Mouse (Mus musculus) MEL (cell line): Measurements from ENCODE around the gene Emx1. TPM values are rescaled to one million over a fixed set of nuclear protein-coding genes. Genes with fewer than 3 reads are reported as not detected.

Experiments
- DNase-seq: peaks from one replicate; pipeline ENCODE4 v3.0.0; 2011; ENCODE audit warnings: low read depth, low spot score
- H3K27ac ChIP-seq: 2 replicates; pipeline ENCODE4 v1.5.1; 2012; ENCODE audit warnings: low read depth, mild to moderate bottlenecking, control low read depth, low read length, moderate library complexity; ENCODE audit not compliant: control insufficient read depth
- H3K27me3 ChIP-seq, 2 experiments: fragments of 150-350 bp in 1 of 2; sonication (generic) in 1 of 2; 2 replicates each; pipeline ENCODE4 v1.6.1; 2012; ENCODE audit warnings: low read length in 2 of 2, mild to moderate bottlenecking in 2 of 2, improper control_type of control experiment in 1 of 2, moderate library complexity in 1 of 2; ENCODE audit not compliant: insufficient read depth in 2 of 2, control insufficient read depth in 1 of 2
- H3K36me3 ChIP-seq, 2 experiments: 2 replicates each; pipeline ENCODE4 v1.6.1; 2012 to 2014; ENCODE audit warnings: low read length in 2 of 2, improper control_type of control experiment in 1 of 2, inconsistent platforms in 1 of 2, mild to moderate bottlenecking in 1 of 2; ENCODE audit not compliant: insufficient read depth in 2 of 2, control insufficient read depth in 1 of 2
- H3K4me1 ChIP-seq, 2 experiments: fragments of 150-350 bp in 1 of 2; sonication (generic) in 1 of 2; 2 replicates each; pipeline ENCODE4 v1.6.1; 2012; ENCODE audit warnings: low read length in 2 of 2, improper control_type of control experiment in 1 of 2, mild to moderate bottlenecking in 1 of 2; ENCODE audit not compliant: insufficient read depth in 2 of 2, control insufficient read depth in 1 of 2
- H3K4me3 ChIP-seq, 2 experiments: fragments of 150-350 bp in 1 of 2; sonication (generic) in 1 of 2; 2 replicates each; pipeline ENCODE4 v1.5.1; 2012; ENCODE audit warnings: low read depth in 2 of 2, low read length in 2 of 2, mild to moderate bottlenecking in 2 of 2, moderate library complexity in 2 of 2, control low read depth in 1 of 2, improper control_type of control experiment in 1 of 2; ENCODE audit not compliant: control insufficient read depth in 1 of 2, insufficient read depth in 1 of 2
- H3K79me2 ChIP-seq: 2 replicates; pipeline ENCODE4 v1.6.1; 2012; ENCODE audit warnings: mild to moderate bottlenecking, low read length, moderate library complexity; ENCODE audit not compliant: control insufficient read depth, poor library complexity, insufficient read depth
- H3K9ac ChIP-seq: 2 replicates; pipeline ENCODE4 v1.6.1; 2012; ENCODE audit warnings: low read depth, mild to moderate bottlenecking, control low read depth, low read length, moderate library complexity; ENCODE audit not compliant: control insufficient read depth, poor library complexity, severe bottlenecking
- H3K9me3 ChIP-seq: fragments of 150-350 bp; sonication (generic); replicated peaks from 2 replicates; pipeline ENCODE4 v1.6.1; 2012; ENCODE audit warnings: mild to moderate bottlenecking, low read length, improper control_type of control experiment, moderate library complexity; ENCODE audit not compliant: insufficient read depth
- BHLHE40 ChIP-seq: IDR thresholded peaks from 2 replicates; pipeline ENCODE4 v1.6.1; 2012; ENCODE audit warnings: low read depth, mild to moderate bottlenecking, inconsistent platforms, low read length, improper control_type of control experiment, borderline replicate concordance
- E2F4 ChIP-seq: IDR thresholded peaks from 2 replicates; pipeline ENCODE4 v1.6.1; 2011; ENCODE audit warnings: low read depth, low read length, improper control_type of control experiment, borderline replicate concordance
- EP300 ChIP-seq, 2 experiments: IDR thresholded peaks; 2 replicates each; pipeline ENCODE4 v1.6.1; 2011; ENCODE audit warnings: improper control_type of control experiment in 2 of 2, low read length in 2 of 2, low read depth in 1 of 2, mild to moderate bottlenecking in 1 of 2
- ETS1 ChIP-seq: IDR thresholded peaks from 2 replicates; pipeline ENCODE4 v1.6.1; 2012; ENCODE audit warnings: low read depth, mild to moderate bottlenecking, inconsistent platforms, low read length, improper control_type of control experiment, moderate library complexity
- HCFC1 ChIP-seq: IDR thresholded peaks from 2 replicates; pipeline ENCODE4 v1.6.1; 2012; ENCODE audit warnings: low read depth, mild to moderate bottlenecking, inconsistent platforms, low read length, improper control_type of control experiment, moderate library complexity
- MAX ChIP-seq: IDR thresholded peaks from 2 replicates; pipeline ENCODE4 v1.6.1; 2011; ENCODE audit warnings: low read length, improper control_type of control experiment
- MAZ ChIP-seq: IDR thresholded peaks from 2 replicates; pipeline ENCODE4 v1.6.1; 2012; ENCODE audit warnings: low read depth, mild to moderate bottlenecking, inconsistent platforms, low read length, improper control_type of control experiment
- MXI1 ChIP-seq: IDR thresholded peaks from 2 replicates; pipeline ENCODE4 v1.6.1; 2011; ENCODE audit warnings: mild to moderate bottlenecking, low read depth, low read length, improper control_type of control experiment
- NELFE ChIP-seq: IDR thresholded peaks from 2 replicates; pipeline ENCODE4 v1.6.1; 2011; ENCODE audit warnings: low read depth, low read length, improper control_type of control experiment
- POLR2A ChIP-seq, 2 experiments: IDR thresholded peaks; 2 replicates each; pipeline ENCODE4 v1.6.1; 2011 to 2012; ENCODE audit warnings: low read length in 2 of 2, mild to moderate bottlenecking in 2 of 2, control low read depth in 1 of 2, improper control_type of control experiment in 1 of 2, low read depth in 1 of 2, moderate library complexity in 1 of 2; ENCODE audit not compliant: control insufficient read depth in 1 of 2, insufficient read depth in 1 of 2, poor library complexity in 1 of 2
- POLR2AphosphoS2 ChIP-seq: IDR thresholded peaks from 2 replicates; pipeline ENCODE4 v1.6.1; 2011; ENCODE audit warnings: low read length, improper control_type of control experiment
- POLR2AphosphoS5 ChIP-seq: IDR thresholded peaks from 2 replicates; pipeline ENCODE4 v1.6.1; 2012; ENCODE audit warnings: low read depth, borderline replicate concordance, mild to moderate bottlenecking, inconsistent platforms, low read length, moderate library complexity, mixed read lengths
- SIN3A ChIP-seq: IDR thresholded peaks from 2 replicates; pipeline ENCODE4 v1.6.1; 2012; ENCODE audit warnings: low read length, improper control_type of control experiment, inconsistent platforms
- TCF12 ChIP-seq: IDR thresholded peaks from 2 replicates; pipeline ENCODE4 v1.6.1; 2014; ENCODE audit warnings: low read depth, mild to moderate bottlenecking, inconsistent platforms, low read length, improper control_type of control experiment, moderate library complexity
- ZC3H11A ChIP-seq: IDR thresholded peaks from 2 replicates; pipeline ENCODE4 v1.6.1; 2012; ENCODE audit warnings: low read depth, mild to moderate bottlenecking, inconsistent platforms, low read length, improper control_type of control experiment
- polyA plus RNA-seq, 2 experiments: library from polyadenylated mRNA; stranded (reverse) in 1 of 2; unstranded in 1 of 2; fragments of >175 nt in 1 of 2; fragments of >200 nt in 1 of 2; gene quantifications; 2 replicates each; pipeline versions ENCODE4 v1.2.1 to v1.2.4; 2012; ENCODE audit warnings: low replicate concordance in 2 of 2, low read depth in 1 of 2; ENCODE audit not compliant: insufficient read length in 2 of 2, insufficient read depth in 1 of 2, missing spikeins in 1 of 2
- total RNA-seq: library from RNA; depleted of rRNA; stranded (reverse); fragments of 300-350 nt; gene quantifications from 2 replicates; pipeline ENCODE4 v1.2.3, GENCODE M21; 2012

Gene Emx1
- total and polyA plus RNA-seq, 3 experiments = not detected

GRCm38 (mm10) chr6:85193381-85194318 lies 6.4 kb downstream of the Emx1 start:
- H3K4me3 ChIP-seq = no peak overlapping the region
- H3K27ac ChIP-seq = no peak overlapping the region
- no peak overlapping the region for H3K9ac ChIP-seq
- no peak for TF ChIP-seq ETS1
- TF ChIP-seq BHLHE40 = no peak
- no peak for TF ChIP-seq MXI1
- no peak for TF ChIP-seq POLR2AphosphoS2
- no peak for TF ChIP-seq E2F4
- TF ChIP-seq POLR2AphosphoS5 = no peak
- TF ChIP-seq MAX = no peak
- no peak for TF ChIP-seq NELFE
- no peaks in the 10 kb centered on the region for H3K4me1 ChIP-seq
- no peaks in the 10 kb centered on the region for H3K79me2 ChIP-seq
- no peaks in the 10 kb centered on the region for H3K36me3 ChIP-seq
- H3K27me3 ChIP-seq = peaks cover 2 to 3% of the 10 kb centered on the region in 2 experiments; a peak in 2 of 4 replicates
- DNase-seq = no peak
- H3K9me3 ChIP-seq = no peaks in the 10 kb centered on the region

- Histone ChIP-seq H3K27me3 (peaks cover 2 to 3% of the 10 kb centered on the region in 2 experiments; a peak in 2 of 4 replicates), H3K4me3 (no peak overlapping the region), H3K36me3 (no peaks in the 10 kb centered on the region), H3K27ac (no peak overlapping the region), H3K79me2 (no peaks in the 10 kb centered on the region), H3K9ac (no peak overlapping the region), H3K4me1 (no peaks in the 10 kb centered on the region), H3K9me3 (no peaks in the 10 kb centered on the region)
- no peak for DNase-seq
- no peak for TF ChIP-seq ZC3H11A
- no peak for TF ChIP-seq TCF12
- no peak for TF ChIP-seq POLR2A (IDR thresholded peaks at IDR 0.05; ENCODE audit: control insufficient read depth in 1 of 2, insufficient read depth in 1 of 2, low read depth in 1 of 2, low read length in 2 of 2, poor library complexity in 1 of 2)
- no peak for TF ChIP-seq HCFC1
- TF ChIP-seq ETS1 = no peak
- TF ChIP-seq SIN3A = no peak
- TF ChIP-seq MAZ = no peak
- no peak for TF ChIP-seq EP300 (IDR thresholded peaks at IDR 0.05; ENCODE audit: low read depth in 1 of 2, low read length in 2 of 2)
Measured at GRCm38 (mm10) chr6:85197951-85198350, 10.7 kb downstream of the Emx1 start.
